Mouse (Mus musculus): ENCODE measurements around the gene Adamts8.

DNA sequence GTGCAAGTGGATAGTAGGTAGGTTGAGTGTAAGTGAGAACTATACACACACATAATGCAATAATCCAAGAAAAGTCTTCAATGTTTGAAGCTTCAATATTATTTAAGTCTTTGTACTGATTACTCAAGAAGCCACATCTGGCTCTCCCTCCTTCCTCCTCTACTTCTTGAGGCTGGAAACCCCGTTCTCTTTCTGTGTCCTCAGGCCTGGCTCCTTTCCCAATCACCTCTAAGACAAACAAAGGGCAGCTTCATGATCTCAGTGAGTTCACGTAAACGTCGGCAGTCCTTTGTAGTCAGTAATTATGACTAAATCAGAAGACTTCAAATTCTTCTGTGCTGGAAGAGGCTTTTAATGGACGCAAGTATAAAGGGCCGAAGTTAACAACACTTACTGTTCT lies 7.5 kb upstream of the Adamts8 start:
- TF ChIP-seq CTCF (IDR thresholded peaks at IDR 0.05; ENCODE audit: low read depth, low read length): no peak
- no peak for TF ChIP-seq POLR2A (IDR thresholded peaks at IDR 0.05; ENCODE audit: insufficient read depth, low read length)
